Mouse (Mus musculus) liver, embryonic 16.5 days (tissue): ENCODE results near the gene Il13. TPM values are rescaled to one million over a fixed set of nuclear protein-coding genes. Genes with fewer than 3 reads are reported as not detected.
A peak's percentile ranks its signal among the peaks of the same experiment; 100 is the strongest.

Experiments used
- ATAC-seq: fragments of 200-750 bp; cut with Nextera tagmentation; 2 replicates; pipeline ENCODE4 v1.8.0; 2017; ENCODE audit warnings: low read depth, mild to moderate bottlenecking, moderate number of reproducible peaks, moderate library complexity
- H3K27ac ChIP-seq: fragments of 300-500 bp; sonication (generic); 2 replicates; pipeline ENCODE4 v1.5.1; 2014; ENCODE audit warnings: mild to moderate bottlenecking, low read length
- H3K27me3 ChIP-seq: fragments of 300-500 bp; sonication (generic); 2 replicates; pipeline ENCODE4 v1.6.1; 2014; ENCODE audit warnings: low read depth, low read length, mixed read lengths; ENCODE audit not compliant: control insufficient read depth, insufficient read depth
- H3K36me3 ChIP-seq: fragments of 300-500 bp; sonication (generic); 2 replicates; pipeline ENCODE4 v1.6.1; 2014; ENCODE audit warnings: mild to moderate bottlenecking; ENCODE audit not compliant: control insufficient read depth, insufficient read depth
- H3K4me1 ChIP-seq: fragments of 300-500 bp; sonication (generic); 2 replicates; pipeline ENCODE4 v1.6.1; 2014; ENCODE audit warnings: low read depth, low read length, mixed read lengths; ENCODE audit not compliant: control insufficient read depth
- H3K4me2 ChIP-seq: fragments of 300-500 bp; sonication (generic); 2 replicates; pipeline ENCODE4 v1.6.1; 2014; ENCODE audit warnings: low read depth, low read length, mixed read lengths
- H3K4me3 ChIP-seq: fragments of 300-500 bp; sonication (generic); 2 replicates; pipeline ENCODE4 v1.5.1; 2014; ENCODE audit warnings: low read depth, mild to moderate bottlenecking, low read length
- H3K9ac ChIP-seq: fragments of 300-500 bp; sonication (generic); 2 replicates; pipeline ENCODE4 v1.6.1; 2014; ENCODE audit warnings: low read depth, low read length
- H3K9me3 ChIP-seq: fragments of 300-500 bp; sonication (generic); replicated peaks from 2 replicates; pipeline ENCODE4 v1.6.1; 2016; ENCODE audit warnings: low read length; ENCODE audit not compliant: control insufficient read depth
- WGBS: fragments of 180-500 bp; shearing (Covaris S2); extraction: QIAGEN DNeasy Blood & Tissue Kit; methylation state at CpG from one replicate; pipeline ENCODE4 v1.1.7; 2014; ENCODE audit not compliant: insufficient replicate concordance; 5-methylcytosine and 5-hydroxymethylcytosine counted together
- polyA plus RNA-seq: library from polyadenylated mRNA; unstranded; fragments of >200 nt; fragmentation: Nextera tagmentation; extraction: Ambion mirVana; gene quantifications from 2 replicates; pipeline ENCODE4 v1.2.1, GENCODE M21; 2015

Gene Il13
- polyA plus RNA-seq, 1 experiment from 2014 or later: not detected

GRCm38 (mm10) chr11:53623573-53623972 lies 10.9 kb downstream of the Il13 start:
- Histone ChIP-seq H3K4me2 (no peak overlapping the region), H3K9me3 (no peaks in the 10 kb centered on the region; the same call in 1 of the 2 replicates), H3K36me3 (no peaks in the 10 kb centered on the region), H3K9ac (no peak overlapping the region), H3K4me1 (peaks cover 19% of the 10 kb centered on the region), H3K27ac (no peak overlapping the region), H3K27me3 (no peaks in the 10 kb centered on the region), H3K4me3 (no peak overlapping the region)
- ATAC-seq: no peak
- WGBS: 66% methylated on average over 9 of the region's 9 CpGs

- 45% methylated on average over 6 of the region's 6 CpGs for WGBS
- ATAC-seq: no peak
- Histone ChIP-seq H3K27me3 (no peaks in the 10 kb centered on the region), H3K36me3 (no peaks in the 10 kb centered on the region), H3K4me1 (peaks cover 16% of the 10 kb centered on the region), H3K4me3 (no peak overlapping the region), H3K9me3 (no peaks in the 10 kb centered on the region; the same call in 1 of the 2 replicates), H3K27ac (no peak overlapping the region), H3K9ac (no peak overlapping the region), H3K4me2 (no peak overlapping the region)
These were observed 12.1 kb downstream of the Il13 start for GRCm38 (mm10) chr11:53622440-53622806.

GRCm38 (mm10) chr11:53621582-53622439 lies 12.7 kb downstream of the Il13 start:
- 58% methylated on average over 11 of the region's 11 CpGs for WGBS
- no peak overlapping the region for H3K9ac ChIP-seq
- peaks cover 16% of the 10 kb centered on the region for H3K4me1 ChIP-seq
- no peak overlapping the region for H3K4me3 ChIP-seq
- H3K27ac ChIP-seq: no peak overlapping the region
- H3K9me3 ChIP-seq: no peaks in the 10 kb centered on the region; the same call in 1 of the 2 replicates
- no peak for ATAC-seq
- no peak overlapping the region for H3K4me2 ChIP-seq
- H3K36me3 ChIP-seq: no peaks in the 10 kb centered on the region
- no peaks in the 10 kb centered on the region for H3K27me3 ChIP-seq

GRCm38 (mm10) chr11:53620094-53620493 lies 14.4 kb downstream of the Il13 start:
- Histone ChIP-seq H3K9me3 (no peaks in the 10 kb centered on the region; the same call in 1 of the 2 replicates), H3K9ac (no peak overlapping the region), H3K4me2 (no peak overlapping the region), H3K27me3 (no peaks in the 10 kb centered on the region), H3K4me3 (no peak overlapping the region), H3K36me3 (no peaks in the 10 kb centered on the region), H3K4me1 (peaks cover 14% of the 10 kb centered on the region), H3K27ac (no peak overlapping the region)
- no peak for ATAC-seq
- 45% methylated on average over 4 of the region's 4 CpGs for WGBS

GRCm38 (mm10) chr11:53619428-53619827 lies 15.1 kb downstream of the Il13 start:
- 21% methylated on average over 6 of the region's 6 CpGs for WGBS
- no peak for ATAC-seq
- Histone ChIP-seq H3K9me3 (no peaks in the 10 kb centered on the region; the same call in 1 of the 2 replicates), H3K36me3 (no peaks in the 10 kb centered on the region), H3K27ac (no peak overlapping the region), H3K4me1 (peaks cover 16% of the 10 kb centered on the region), H3K27me3 (no peaks in the 10 kb centered on the region), H3K9ac (no peak overlapping the region), H3K4me3 (no peak overlapping the region), H3K4me2 (no peak overlapping the region)

GRCm38 (mm10) chr11:53618619-53619198 lies 15.8 kb downstream of the Il13 start, which contains the start of gene Il4:
Gene Il4 (minus strand): TSS chr11:53618669.
- H3K4me1 ChIP-seq: peaks cover 16% of the 10 kb centered on the region

GRCm38 (mm10) chr11:53617562-53618109 lies 16.9 kb downstream of the Il13 start:
- Histone ChIP-seq H3K27ac (no peak overlapping the region), H3K4me3 (no peak overlapping the region), H3K9me3 (no peaks in the 10 kb centered on the region), H3K36me3 (no peaks in the 10 kb centered on the region), H3K27me3 (no peaks in the 10 kb centered on the region), H3K4me1 (peaks cover 16% of the 10 kb centered on the region), H3K4me2 (no peak overlapping the region), H3K9ac (no peak overlapping the region)
- WGBS: 49% methylated on average over 4 of the region's 4 CpGs
- ATAC-seq: no peak

More at GRCm38 (mm10) chr11:53618619-53619198, 15.8 kb downstream of the Il13 start, which contains the start of gene Il4:
- no peak for ATAC-seq
- H3K36me3 ChIP-seq: no peaks in the 10 kb centered on the region
- WGBS: 37% methylated on average over 7 of the region's 7 CpGs
- H3K27me3 ChIP-seq: no peaks in the 10 kb centered on the region
- no peak within 1 kb of the TSS for H3K4me2 ChIP-seq
- H3K9ac ChIP-seq: no peak within 1 kb of the TSS
- H3K4me3 ChIP-seq: no peak within 1 kb of the TSS
- H3K9me3 ChIP-seq: no peaks in the 10 kb centered on the region
- H3K27ac ChIP-seq: no peak within 1 kb of the TSS

- Histone ChIP-seq H3K9ac (no peak overlapping the region), H3K4me1 (peaks cover 16% of the 10 kb centered on the region), H3K27me3 (no peaks in the 10 kb centered on the region), H3K9me3 (no peaks in the 10 kb centered on the region), H3K27ac (peak overlapping the region; percentile 30; the same call in 1 of the 2 replicates), H3K36me3 (no peaks in the 10 kb centered on the region), H3K4me3 (no peak overlapping the region), H3K4me2 (no peak overlapping the region)
- WGBS: 47% methylated on average over 8 of the region's 8 CpGs
- ATAC-seq: peak; percentile 59; the same call in 1 of the 2 replicates
These were observed 17.5 kb downstream of the Il13 start for GRCm38 (mm10) chr11:53616748-53617558.
